Mouse (Mus musculus): ENCODE measurements around the gene Pacs2. TPM values are rescaled to one million over a fixed set of nuclear protein-coding genes. Genes with fewer than 3 reads are reported as not detected.

The Pacs2 gene
- polyA plus RNA-seq, 1 experiment = 33.7 TPM

- TF ChIP-seq CTCF (IDR thresholded peaks at IDR 0.05; ENCODE audit: control insufficient read depth, insufficient read depth, low read length) (no peak), POLR2A (IDR thresholded peaks at IDR 0.05; ENCODE audit: borderline replicate concordance, control insufficient read depth, low read depth, low read length) (no peak)
- Histone ChIP-seq H3K4me1 (ENCODE audit: control insufficient read depth, insufficient read depth, low read length) (peaks cover 12% of the 10 kb centered on the region; the same call in 1 of the 2 replicates), H3K4me3 (replicated peaks; ENCODE audit: control insufficient read depth, low read depth, low read length) (no peak overlapping the region), H3K27ac (ENCODE audit: control insufficient read depth, insufficient read depth, low read depth, low read length, poor library complexity) (no peak overlapping the region)
- WGBS = 75% methylated on average over 4 of the region's 4 CpGs
Measured at GRCm38 (mm10) chr12:113015956-113016355, 1.6 kb downstream of the Pacs2 start.

- no peak overlapping the region for H3K4me3 ChIP-seq (replicated peaks; ENCODE audit: control insufficient read depth, low read depth, low read length)
- 61% methylated on average over 8 of the region's 8 CpGs for WGBS
- TF ChIP-seq POLR2A (IDR thresholded peaks at IDR 0.05; ENCODE audit: borderline replicate concordance, control insufficient read depth, low read depth, low read length) (no peak), CTCF (IDR thresholded peaks at IDR 0.05; ENCODE audit: control insufficient read depth, insufficient read depth, low read length) (no peak)
Measured at GRCm38 (mm10) chr12:113016976-113017375, 2.7 kb downstream of the Pacs2 start.

DNA sequence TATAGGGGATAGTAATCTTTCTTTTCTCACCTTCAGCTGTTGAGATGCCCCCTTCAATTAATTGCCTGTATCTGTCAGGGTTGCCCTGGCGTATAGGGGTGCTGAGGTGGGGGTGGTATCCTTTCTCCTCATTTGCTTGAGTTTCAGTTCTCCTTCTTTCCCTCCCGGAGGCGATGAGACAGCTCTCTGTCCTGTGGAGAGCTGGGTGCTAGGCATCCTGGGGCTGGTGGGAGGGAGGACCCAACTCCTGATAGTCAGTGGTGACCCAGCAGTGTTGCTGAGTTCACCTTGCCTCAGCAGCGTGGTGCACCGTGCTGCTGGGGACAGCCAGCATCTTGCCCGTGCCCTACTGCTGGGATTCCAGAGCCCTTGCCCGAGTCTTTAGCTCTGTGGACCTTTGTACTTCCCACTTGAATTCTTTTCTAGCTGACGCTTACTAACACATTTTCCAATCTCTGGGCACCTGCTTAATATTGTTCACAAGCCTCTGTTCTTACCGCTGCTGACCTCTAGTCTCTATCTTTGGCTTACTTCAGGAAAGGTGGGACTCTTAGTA, 3.2 kb downstream of the Pacs2 start:
- Histone ChIP-seq H3K27ac (ENCODE audit: control insufficient read depth, insufficient read depth, low read depth, low read length, poor library complexity) (no peak overlapping the region), H3K4me3 (replicated peaks; ENCODE audit: control insufficient read depth, low read depth, low read length) (no peak overlapping the region), H3K4me1 (ENCODE audit: control insufficient read depth, insufficient read depth, low read length) (peaks cover 8% of the 10 kb centered on the region; the same call in 1 of the 2 replicates)
- TF ChIP-seq POLR2A (IDR thresholded peaks at IDR 0.05; ENCODE audit: borderline replicate concordance, control insufficient read depth, low read depth, low read length) = no peak
- no peak for TF ChIP-seq CTCF (IDR thresholded peaks at IDR 0.05; ENCODE audit: control insufficient read depth, insufficient read depth, low read length)
- WGBS = 64% methylated on average over 9 of the region's 9 CpGs

More at GRCm38 (mm10) chr12:113016976-113017375, 2.7 kb downstream of the Pacs2 start:
- Histone ChIP-seq H3K27ac (ENCODE audit: control insufficient read depth, insufficient read depth, low read depth, low read length, poor library complexity) (no peak overlapping the region), H3K4me1 (ENCODE audit: control insufficient read depth, insufficient read depth, low read length) (peaks cover 9% of the 10 kb centered on the region; the same call in 1 of the 2 replicates)

DNA sequence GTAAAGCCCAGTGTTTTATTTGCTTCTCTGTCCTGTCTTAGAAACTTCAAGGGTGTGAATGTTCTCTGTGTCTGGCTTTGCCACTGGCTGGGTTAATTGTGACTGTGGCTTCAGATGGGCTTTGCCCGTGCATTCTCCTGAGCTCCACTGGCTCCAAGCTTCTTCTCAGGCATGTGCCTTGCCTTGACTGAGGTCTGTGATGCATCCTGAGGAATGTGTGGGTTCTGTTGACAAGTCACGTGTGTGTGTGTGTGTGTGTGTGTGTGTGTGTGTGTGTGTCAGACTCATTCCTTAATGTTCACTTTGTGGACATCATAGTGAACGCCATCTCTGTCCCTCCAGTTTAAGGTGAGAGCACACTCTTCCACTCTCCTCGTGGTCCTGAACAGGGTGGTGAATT, 4.5 kb downstream of the Pacs2 start:
- no peak overlapping the region for H3K4me3 ChIP-seq (replicated peaks; ENCODE audit: control insufficient read depth, low read depth, low read length)
- TF ChIP-seq POLR2A (IDR thresholded peaks at IDR 0.05; ENCODE audit: borderline replicate concordance, control insufficient read depth, low read depth, low read length) (no peak), CTCF (IDR thresholded peaks at IDR 0.05; ENCODE audit: control insufficient read depth, insufficient read depth, low read length) (no peak)
- no peak overlapping the region for H3K27ac ChIP-seq (ENCODE audit: control insufficient read depth, insufficient read depth, low read depth, low read length, poor library complexity)
- WGBS = 85% methylated on average over 4 of the region's 4 CpGs
- peaks cover 4% of the 10 kb centered on the region; the same call in 1 of the 2 replicates for H3K4me1 ChIP-seq (ENCODE audit: control insufficient read depth, insufficient read depth, low read length)

- no peak overlapping the region for H3K27ac ChIP-seq (ENCODE audit: control insufficient read depth, insufficient read depth, low read depth, low read length, poor library complexity)
- H3K4me3 ChIP-seq (replicated peaks; ENCODE audit: control insufficient read depth, low read depth, low read length) = no peak overlapping the region
- TF ChIP-seq POLR2A (IDR thresholded peaks at IDR 0.05; ENCODE audit: borderline replicate concordance, control insufficient read depth, low read depth, low read length) = no peak
- TF ChIP-seq CTCF (IDR thresholded peaks at IDR 0.05; ENCODE audit: control insufficient read depth, insufficient read depth, low read length) = no peak
- peaks cover 2% of the 10 kb centered on the region; the same call in 1 of the 2 replicates for H3K4me1 ChIP-seq (ENCODE audit: control insufficient read depth, insufficient read depth, low read length)
Measured at GRCm38 (mm10) chr12:113021488-113021887, 7.2 kb downstream of the Pacs2 start.

- no peaks in the 10 kb centered on the region; the same call in 1 of the 2 replicates for H3K4me1 ChIP-seq (ENCODE audit: control insufficient read depth, insufficient read depth, low read length)
- no peak overlapping the region for H3K27ac ChIP-seq (ENCODE audit: control insufficient read depth, insufficient read depth, low read depth, low read length, poor library complexity)
- H3K4me3 ChIP-seq (replicated peaks; ENCODE audit: control insufficient read depth, low read depth, low read length) = no peak overlapping the region
- TF ChIP-seq POLR2A (IDR thresholded peaks at IDR 0.05; ENCODE audit: borderline replicate concordance, control insufficient read depth, low read depth, low read length) (no peak), CTCF (IDR thresholded peaks at IDR 0.05; ENCODE audit: control insufficient read depth, insufficient read depth, low read length) (no peak)
- WGBS = 50% methylated on average over 4 of the region's 4 CpGs
Measured at GRCm38 (mm10) chr12:113023082-113023481, 8.8 kb downstream of the Pacs2 start.

- WGBS = 91% methylated on average over 1 of the region's 1 CpGs
- H3K4me3 ChIP-seq (replicated peaks; ENCODE audit: control insufficient read depth, low read depth, low read length) = no peak overlapping the region
- peaks cover 12% of the 10 kb centered on the region for H3K4me1 ChIP-seq (ENCODE audit: control insufficient read depth, insufficient read depth, low read length)
- TF ChIP-seq POLR2A (IDR thresholded peaks at IDR 0.05; ENCODE audit: borderline replicate concordance, control insufficient read depth, low read depth, low read length) = no peak
- no peak for TF ChIP-seq CTCF (IDR thresholded peaks at IDR 0.05; ENCODE audit: control insufficient read depth, insufficient read depth, low read length)
- no peak overlapping the region for H3K27ac ChIP-seq (ENCODE audit: control insufficient read depth, insufficient read depth, low read depth, low read length, poor library complexity)
Measured at GRCm38 (mm10) chr12:113026557-113026956, 12.2 kb downstream of the Pacs2 start.

DNA sequence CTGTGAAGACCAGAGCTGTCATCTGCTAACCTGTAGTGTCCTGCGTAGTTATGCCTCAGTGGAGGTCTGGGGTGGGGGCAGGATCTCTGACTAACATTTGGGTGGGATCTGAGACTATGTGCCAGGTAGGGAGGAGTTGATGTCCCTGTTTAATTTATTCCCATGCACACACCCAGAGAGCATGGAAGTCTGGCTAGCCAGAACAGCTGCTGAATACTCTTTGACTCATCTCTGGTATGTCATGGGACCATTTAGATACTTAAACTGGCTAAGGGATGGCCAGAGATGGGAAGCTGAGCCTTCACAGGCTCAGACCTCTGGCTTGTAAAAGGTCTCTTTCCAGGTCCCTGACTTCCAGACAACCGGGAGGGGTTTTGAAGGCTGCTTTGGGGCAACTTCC, 13.2 kb downstream of the Pacs2 start:
- WGBS = 93% methylated on average over 2 of the region's 2 CpGs
- no peak overlapping the region for H3K27ac ChIP-seq (ENCODE audit: control insufficient read depth, insufficient read depth, low read depth, low read length, poor library complexity)
- H3K4me1 ChIP-seq (ENCODE audit: control insufficient read depth, insufficient read depth, low read length) = peaks cover 18% of the 10 kb centered on the region
- H3K4me3 ChIP-seq (replicated peaks; ENCODE audit: control insufficient read depth, low read depth, low read length) = no peak overlapping the region
- TF ChIP-seq CTCF (IDR thresholded peaks at IDR 0.05; ENCODE audit: control insufficient read depth, insufficient read depth, low read length) (no peak), POLR2A (IDR thresholded peaks at IDR 0.05; ENCODE audit: borderline replicate concordance, control insufficient read depth, low read depth, low read length) (no peak)

DNA sequence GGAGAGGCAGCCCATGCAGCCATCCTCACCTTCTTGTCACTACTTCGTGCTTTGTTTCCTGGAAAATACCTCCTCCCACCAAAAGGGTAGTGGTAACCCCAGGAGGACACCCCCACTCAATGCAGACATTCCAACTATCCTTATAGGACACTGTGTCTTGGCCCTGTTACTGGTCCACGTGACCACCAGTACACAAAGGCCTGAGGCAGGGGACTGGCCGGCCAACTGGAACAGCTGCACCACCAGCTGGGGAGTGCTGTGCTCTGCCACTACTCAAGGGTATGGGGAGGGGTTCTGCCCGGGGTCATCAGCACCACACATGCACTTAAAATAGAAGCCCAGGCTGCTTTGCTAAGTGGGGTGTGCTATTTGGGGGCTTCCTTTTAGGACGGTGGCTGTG, 13.8 kb downstream of the Pacs2 start:
- WGBS = 84% methylated on average over 5 of the region's 5 CpGs
- H3K4me1 ChIP-seq (ENCODE audit: control insufficient read depth, insufficient read depth, low read length) = peaks cover 18% of the 10 kb centered on the region
- no peak overlapping the region for H3K27ac ChIP-seq (ENCODE audit: control insufficient read depth, insufficient read depth, low read depth, low read length, poor library complexity)
- no peak for TF ChIP-seq CTCF (IDR thresholded peaks at IDR 0.05; ENCODE audit: control insufficient read depth, insufficient read depth, low read length)
- no peak for TF ChIP-seq POLR2A (IDR thresholded peaks at IDR 0.05; ENCODE audit: borderline replicate concordance, control insufficient read depth, low read depth, low read length)
- H3K4me3 ChIP-seq (replicated peaks; ENCODE audit: control insufficient read depth, low read depth, low read length) = no peak overlapping the region
